Mouse (Mus musculus): ENCODE data around the gene Optc. TPM values are rescaled to one million over a fixed set of nuclear protein-coding genes. Genes with fewer than 3 reads are reported as not detected.

Gene Optc
- polyA plus RNA-seq, 1 experiment: 1.7 TPM

DNA sequence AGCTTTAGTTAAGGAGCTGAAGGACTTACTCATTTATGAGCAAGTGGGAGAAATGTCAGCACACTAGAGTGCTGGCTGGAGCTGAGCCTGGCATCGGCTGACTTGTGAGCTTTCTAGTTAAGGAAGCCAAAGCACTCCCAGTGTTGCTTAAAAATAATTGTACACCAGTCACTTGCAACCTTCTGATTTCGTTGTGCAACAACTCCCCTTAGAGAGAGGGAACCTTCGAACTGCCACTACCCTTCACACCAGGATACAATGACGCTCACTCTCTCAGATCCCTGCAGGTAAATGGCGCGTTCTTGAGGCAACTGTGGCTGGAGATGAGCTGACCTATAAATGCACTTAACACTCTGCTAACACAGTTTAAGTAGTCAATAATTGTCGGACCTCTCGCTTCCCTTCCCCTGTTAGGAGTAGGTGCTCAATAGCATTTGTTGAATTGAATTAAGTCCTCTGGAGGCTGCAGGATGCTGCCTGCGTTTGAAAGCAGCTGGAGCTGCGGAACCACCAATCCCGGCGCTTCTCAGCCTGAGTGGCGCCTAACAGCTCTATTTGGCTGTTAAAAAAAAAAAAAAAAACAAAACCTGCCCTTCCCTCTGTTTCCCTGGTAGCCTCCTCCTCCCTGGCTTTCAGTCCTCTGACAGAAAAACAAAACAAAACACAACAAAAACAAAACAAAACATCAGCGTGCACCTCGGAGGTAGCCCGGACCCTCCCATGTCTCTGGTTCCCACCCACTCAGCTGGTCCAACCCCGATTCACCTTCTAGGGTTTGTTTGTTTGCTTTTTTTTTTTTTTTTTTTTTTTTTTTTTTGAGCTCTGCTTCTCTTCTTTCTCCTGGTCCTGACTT, 53.2 kb downstream of the Optc start:
- DNase-seq (ENCODE audit: extremely low spot score in 1 of 2, low spot score in 1 of 2): peak; percentile 53 to 68

Other genes starting within 250 kb of the Optc start
- gene Zbed6, start 247.1 kb downstream of the Optc start, polyA plus RNA-seq (2012; rRNA removed): 3.7 TPM in 2 replicates
- gene Gm38394, start 246.7 kb downstream of the Optc start, polyA plus RNA-seq (2012; rRNA removed): 4.1 and 4.3 TPM in 2 replicates
- 0.82 and 0.92 TPM in 2 replicates for gene Lax1, start 217.9 kb downstream of the Optc start, polyA plus RNA-seq (2012; rRNA removed)
- gene Atp2b4, start 107.0 kb downstream of the Optc start, polyA plus RNA-seq (2012; rRNA removed): 51.7 and 66.9 TPM in 2 replicates
- 9.0 and 10.3 TPM in 2 replicates for gene Prelp, start 13.4 kb upstream of the Optc start, polyA plus RNA-seq (2012; rRNA removed)
- gene Fmod, start 129.3 kb upstream of the Optc start, polyA plus RNA-seq (2012; rRNA removed): 9.1 and 16.2 TPM in 2 replicates
- gene Btg2, start 171.1 kb upstream of the Optc start, polyA plus RNA-seq (2012; rRNA removed): 18.8 and 32.5 TPM in 2 replicates
- gene Chit1, start 203.2 kb upstream of the Optc start, polyA plus RNA-seq (2012; rRNA removed): 0.22 and 0.23 TPM in 2 replicates